Mouse (Mus musculus): ENCODE measurements around the gene 2310022B05Rik. TPM values are rescaled to one million over a fixed set of nuclear protein-coding genes. Genes with fewer than 3 reads are reported as not detected.

The 2310022B05Rik gene
- polyA plus RNA-seq, 2 experiments = 50.7 to 89.4 TPM

GRCm38 (mm10) chr8:124586556-124586955, 76.6 kb downstream of the 2310022B05Rik start:
- no peak overlapping the region for H3K27ac ChIP-seq (replicated peaks; ENCODE audit: low read depth, low read length)
- no peak overlapping the region for H3K4me3 ChIP-seq (replicated peaks; ENCODE audit: low read length)
- no peaks in the 10 kb centered on the region for H3K27me3 ChIP-seq (ENCODE audit: control insufficient read depth, insufficient read depth, low read length)
- no peak for TF ChIP-seq POLR2A (IDR thresholded peaks at IDR 0.05; ENCODE audit: borderline replicate concordance, extremely low read depth, insufficient read depth, insufficient read length)
- ATAC-seq (ENCODE audit: low FRiP score, low read depth) (no peak), DNase-seq (ENCODE audit: low spot score) (no peak)
- H3K4me1 ChIP-seq (ENCODE audit: control insufficient read depth, insufficient read depth, low read length) = no peaks in the 10 kb centered on the region
- H3K4me2 ChIP-seq (replicated peaks; ENCODE audit: low read depth, low read length, severe bottlenecking) = no peak overlapping the region
- H3K36me3 ChIP-seq (ENCODE audit: control insufficient read depth, insufficient read depth, low read length) = no peaks in the 10 kb centered on the region
- no peak overlapping the region for H3K9ac ChIP-seq (ENCODE audit: low read depth, low read length, severe bottlenecking)
- WGBS = 81% methylated on average over 2 of the region's 2 CpGs
- no peaks in the 10 kb centered on the region for H3K9me3 ChIP-seq (ENCODE audit: control insufficient read depth, low read length)

Other genes starting within 250 kb of the 2310022B05Rik start
- 8.0 and 10.7 TPM in 2 replicates for gene Pgbd5, start 223.7 kb downstream of the 2310022B05Rik start, polyA plus RNA-seq (2012; rRNA removed)
- gene Pgbd5, start 223.7 kb downstream of the 2310022B05Rik start, polyA plus RNA-seq (2014; fragmentation: Nextera tagmentation; extraction: Ambion mirVana) = 3.9 and 5.1 TPM in 2 replicates
- 35.5 and 36.1 TPM in 2 replicates for gene Cog2, start 142.6 kb downstream of the 2310022B05Rik start, polyA plus RNA-seq (2012; rRNA removed)
- gene Cog2, start 142.6 kb downstream of the 2310022B05Rik start, polyA plus RNA-seq (2014; fragmentation: Nextera tagmentation; extraction: Ambion mirVana) = 40.5 and 40.6 TPM in 2 replicates
- gene Agt, start 93.7 kb downstream of the 2310022B05Rik start, polyA plus RNA-seq (2012; rRNA removed) = 1.5 and 2.3 TPM in 2 replicates
- 0.68 and 1.1 TPM in 2 replicates for gene Agt, start 93.7 kb downstream of the 2310022B05Rik start, polyA plus RNA-seq (2014; fragmentation: Nextera tagmentation; extraction: Ambion mirVana)
- gene Capn9, start 87.3 kb downstream of the 2310022B05Rik start, polyA plus RNA-seq (2012; rRNA removed) = 0.03 and 0.06 TPM in 2 replicates
- 0.08 and 0.15 TPM in 2 replicates for gene Capn9, start 87.3 kb downstream of the 2310022B05Rik start, polyA plus RNA-seq (2014; fragmentation: Nextera tagmentation; extraction: Ambion mirVana)
- 42.6 and 44.3 TPM in 2 replicates for gene Ttc13, start 58.6 kb upstream of the 2310022B05Rik start, polyA plus RNA-seq (2012; rRNA removed)
- gene Ttc13, start 58.6 kb upstream of the 2310022B05Rik start, polyA plus RNA-seq (2014; fragmentation: Nextera tagmentation; extraction: Ambion mirVana) = 46.5 and 46.9 TPM in 2 replicates
- 30.2 and 35.9 TPM in 2 replicates for gene Arv1, start 58.8 kb upstream of the 2310022B05Rik start, polyA plus RNA-seq (2012; rRNA removed)
- 21.8 and 21.9 TPM in 2 replicates for gene Arv1, start 58.8 kb upstream of the 2310022B05Rik start, polyA plus RNA-seq (2014; fragmentation: Nextera tagmentation; extraction: Ambion mirVana)
- 4.1 and 4.6 TPM in 2 replicates for gene Fam89a, start 88.5 kb upstream of the 2310022B05Rik start, polyA plus RNA-seq (2012; rRNA removed)
- gene Fam89a, start 88.5 kb upstream of the 2310022B05Rik start, polyA plus RNA-seq (2014; fragmentation: Nextera tagmentation; extraction: Ambion mirVana) = 3.3 and 3.4 TPM in 2 replicates
- 0.20 and 0.29 TPM in 2 replicates for gene Trim67, start 129.7 kb upstream of the 2310022B05Rik start, polyA plus RNA-seq (2012; rRNA removed)
- 0.03 and 0.04 TPM in 2 replicates for gene Trim67, start 129.7 kb upstream of the 2310022B05Rik start, polyA plus RNA-seq (2014; fragmentation: Nextera tagmentation; extraction: Ambion mirVana)
- 87.2 and 94.8 TPM in 2 replicates for gene Gnpat, start 199.7 kb upstream of the 2310022B05Rik start, polyA plus RNA-seq (2012; rRNA removed)
- gene Gnpat, start 199.7 kb upstream of the 2310022B05Rik start, polyA plus RNA-seq (2014; fragmentation: Nextera tagmentation; extraction: Ambion mirVana) = 95.1 and 99.8 TPM in 2 replicates
- 28.7 and 30.6 TPM in 2 replicates for gene 2810004N23Rik, start 199.8 kb upstream of the 2310022B05Rik start, polyA plus RNA-seq (2012; rRNA removed)
- gene 2810004N23Rik, start 199.8 kb upstream of the 2310022B05Rik start, polyA plus RNA-seq (2014; fragmentation: Nextera tagmentation; extraction: Ambion mirVana) = 35.2 and 35.4 TPM in 2 replicates
- gene Exoc8, start 234.3 kb upstream of the 2310022B05Rik start, polyA plus RNA-seq (2012; rRNA removed) = 6.4 TPM in 2 replicates
- 5.7 and 6.8 TPM in 2 replicates for gene Exoc8, start 234.3 kb upstream of the 2310022B05Rik start, polyA plus RNA-seq (2014; fragmentation: Nextera tagmentation; extraction: Ambion mirVana)
- 16.0 and 16.5 TPM in 2 replicates for gene Sprtn, start 234.5 kb upstream of the 2310022B05Rik start, polyA plus RNA-seq (2012; rRNA removed)
- 9.9 and 11.3 TPM in 2 replicates for gene Sprtn, start 234.5 kb upstream of the 2310022B05Rik start, polyA plus RNA-seq (2014; fragmentation: Nextera tagmentation; extraction: Ambion mirVana)